In genomic region chr2:14620891-14621290, GRCm38 (mm10) we compare ENCODE assay signal across 12 mouse cellular contexts.
"Had no signal": no experiment of that assay in that cellular context is flagged by ENCODE, and none has a peak within 500 bp of the region (broad histone marks: within the 10 kb centered on the region; RNA-seq: fewer than 3 reads in every experiment).

No protein-coding gene starts in this region.

- H3K4me3 ChIP-seq: limb, embryonic 15.5 days; liver, embryonic 13.5 days; midbrain, embryonic 10.5 days; neural tube, embryonic 12.5 days had no signal

- H3K27ac ChIP-seq: kidney, postnatal 0 days; limb, embryonic 15.5 days; liver, embryonic 13.5 days; midbrain, embryonic 10.5 days; neural tube, embryonic 12.5 days had no signal

- DNase-seq: kidney, adult 11 months; kidney, adult 9 months; layer of hippocampus, adult 9-11 months; layer of hippocampus, postnatal 36 days; liver, embryonic 13.5 days; midbrain, embryonic 14.5 days; retina, postnatal 1 day; right cerebral cortex, postnatal 4 days had no signal

- H3K4me2 ChIP-seq: limb, embryonic 15.5 days; liver, embryonic 13.5 days; neural tube, embryonic 12.5 days had no signal

- H3K36me3 ChIP-seq: limb, embryonic 15.5 days; liver, embryonic 13.5 days; midbrain, embryonic 10.5 days; neural tube, embryonic 12.5 days had no signal

- H3K4me1 ChIP-seq: limb, embryonic 15.5 days; liver, embryonic 13.5 days; midbrain, embryonic 10.5 days; neural tube, embryonic 12.5 days had no signal

- H3K9me3 ChIP-seq: limb, embryonic 15.5 days; liver, embryonic 13.5 days; midbrain, embryonic 10.5 days; neural tube, embryonic 12.5 days had no signal

- H3K27me3 ChIP-seq: limb, embryonic 15.5 days; liver, embryonic 13.5 days; neural tube, embryonic 12.5 days had no signal

- H3K9ac ChIP-seq: limb, embryonic 15.5 days; liver, embryonic 13.5 days; neural tube, embryonic 12.5 days had no signal
